29 mouse cellular contexts compared by ENCODE assay signal in the genomic region with DNA sequence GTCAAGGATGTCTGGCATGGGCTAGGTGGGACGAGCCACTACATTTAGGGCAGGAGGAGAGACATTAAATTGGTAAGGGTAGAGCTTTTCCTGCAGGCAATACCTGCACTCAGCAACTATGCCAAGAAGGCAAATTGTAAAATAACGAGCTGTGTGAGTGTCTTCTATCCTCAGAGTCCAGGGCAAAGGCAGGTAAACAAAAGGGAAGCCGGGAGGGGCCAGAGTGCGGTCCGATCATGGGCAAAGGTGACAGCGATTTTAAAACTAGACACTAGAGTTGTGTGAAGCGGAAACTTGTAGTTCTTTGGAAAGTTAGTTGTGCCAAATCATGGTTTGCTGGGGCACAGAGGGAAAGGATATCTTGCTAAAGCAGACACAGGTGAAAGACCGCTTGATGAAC. TPM values are rescaled to one million over a fixed set of nuclear protein-coding genes. Genes with fewer than 3 reads are reported as not detected.
DNase-seq lines count a peak whose midpoint lies in the region; ATAC-seq and TF ChIP-seq lines count a peak whose summit lies in the region.
"Had no signal": no experiment of that assay in that cellular context is flagged by ENCODE, and none has a peak within 500 bp of the region (broad histone marks: within the 10 kb centered on the region; RNA-seq: fewer than 3 reads in every experiment).

No protein-coding gene starts in this region.

- TF ChIP-seq EP300 in liver, postnatal 0 days (IDR thresholded peaks at IDR 0.05; ENCODE audit: low read depth) = no peak

- H3K9me3 ChIP-seq in kidney, embryonic 16.5 days (ENCODE audit: low read length) = peaks cover 3% of the 10 kb centered on the region; the same call in 1 of the 2 replicates
- no peaks in the 10 kb centered on the region for H3K9me3 ChIP-seq in liver, embryonic 16.5 days (replicated peaks; ENCODE audit: control insufficient read depth, low read length)
- H3K9me3 ChIP-seq in liver, postnatal 0 days (ENCODE audit: low read length) = no peaks in the 10 kb centered on the region
- no peaks in the 10 kb centered on the region for H3K9me3 ChIP-seq in forebrain, embryonic 16.5 days (ENCODE audit: control insufficient read depth, low read length)
- H3K9me3 ChIP-seq: embryonic facial prominence, embryonic 12.5 days; embryonic facial prominence, embryonic 15.5 days; heart, embryonic 15.5 days; hindbrain, embryonic 13.5 days had no signal

- WGBS in kidney, embryonic 16.5 days = 84% methylated on average over 8 of the region's 8 CpGs
- 27% methylated on average over 8 of the region's 8 CpGs for WGBS in liver, adult 2 months
- 74% methylated on average over 8 of the region's 8 CpGs for WGBS in liver, embryonic 16.5 days (ENCODE audit: insufficient replicate concordance)
- WGBS in liver, postnatal 0 days (ENCODE audit: insufficient replicate concordance) = 72% methylated on average over 8 of the region's 8 CpGs
- 88% methylated on average over 8 of the region's 8 CpGs for WGBS in forebrain, embryonic 16.5 days

- ATAC-seq in kidney, embryonic 16.5 days (ENCODE audit: low FRiP score, low TSS enrichment) = no peak
- peak; percentile 57 for ATAC-seq in liver, embryonic 16.5 days (ENCODE audit: low read depth)
- ATAC-seq in liver, postnatal 0 days = peak; percentile 76
- ATAC-seq in forebrain, embryonic 16.5 days = no peak
- ATAC-seq: CD4-positive, CD25-positive, alpha-beta regulatory T cell, adult 4 months; forebrain, embryonic 14.5 days had no signal

- no peak overlapping the region for H3K4me3 ChIP-seq in kidney, embryonic 16.5 days (ENCODE audit: low read length)
- no peak overlapping the region for H3K4me3 ChIP-seq in liver, adult 2 months (ENCODE audit: insufficient read depth, low read depth, low read length)
- no peak overlapping the region for H3K4me3 ChIP-seq in liver, embryonic 16.5 days (ENCODE audit: low read depth, low read length)
- H3K4me3 ChIP-seq in liver, postnatal 0 days (ENCODE audit: low read depth, low read length) = no peak overlapping the region
- no peak overlapping the region for H3K4me3 ChIP-seq in forebrain, embryonic 16.5 days (replicated peaks; ENCODE audit: low read length)
- H3K4me3 ChIP-seq: embryonic facial prominence, embryonic 12.5 days; embryonic facial prominence, embryonic 15.5 days; heart, embryonic 12.5 days; heart, embryonic 15.5 days; hindbrain, embryonic 10.5 days; hindbrain, embryonic 13.5 days had no signal

- no peak overlapping the region for H3K27ac ChIP-seq in kidney, embryonic 16.5 days (ENCODE audit: low read length)
- peak overlapping the region; percentile 91 for H3K27ac ChIP-seq in liver, adult 2 months (replicated peaks; ENCODE audit: insufficient read depth, low read depth, low read length)
- peak overlapping the region; percentile 38 for H3K27ac ChIP-seq in liver, embryonic 16.5 days (ENCODE audit: low read length)
- H3K27ac ChIP-seq in liver, postnatal 0 days (ENCODE audit: low read depth) = peak overlapping the region; percentile 77
- no peak overlapping the region for H3K27ac ChIP-seq in forebrain, embryonic 16.5 days (ENCODE audit: low read length)
- H3K27ac ChIP-seq: embryonic facial prominence, embryonic 12.5 days; embryonic facial prominence, embryonic 15.5 days; heart, embryonic 15.5 days; hindbrain, embryonic 10.5 days; hindbrain, embryonic 13.5 days had no signal

- H3K4me1 ChIP-seq in kidney, embryonic 16.5 days (ENCODE audit: insufficient read depth, low read length) = peaks cover 10% of the 10 kb centered on the region
- H3K4me1 ChIP-seq in liver, adult 2 months (ENCODE audit: control insufficient read depth, insufficient read depth, low read length) = peaks cover 27% of the 10 kb centered on the region
- peaks cover 4% of the 10 kb centered on the region for H3K4me1 ChIP-seq in liver, embryonic 16.5 days (ENCODE audit: control insufficient read depth, low read depth, low read length)
- H3K4me1 ChIP-seq in liver, postnatal 0 days (ENCODE audit: insufficient read depth) = peaks cover 7% of the 10 kb centered on the region
- H3K4me1 ChIP-seq in forebrain, embryonic 16.5 days (replicated peaks; ENCODE audit: control insufficient read depth, insufficient read depth, low read length) = peaks cover 7% of the 10 kb centered on the region

- peak; percentile 56 for DNase-seq in kidney, adult 9 months
- DNase-seq in liver, adult 2 months (ENCODE audit: extremely low read depth, low read depth, low spot score) = peak; percentile 94
- DNase-seq in liver = no peak
- no peak for DNase-seq in liver, postnatal 0 days
- DNase-seq: adrenal gland, adult 2 months; adrenal gland, postnatal 14 days; cerebellum, adult 11 months; cerebellum, adult 2 months; cerebellum, adult 9-11 months; cerebellum, postnatal 25 days; gastrocnemius, postnatal 25 days; heart, adult 18-20 months; heart, postnatal 10 days; heart, postnatal 36 days had no signal

- H3K9ac ChIP-seq in kidney, embryonic 16.5 days (replicated peaks; ENCODE audit: low read length) = no peak overlapping the region
- peak overlapping the region; percentile 41; the same call in 1 of the 2 replicates for H3K9ac ChIP-seq in liver, adult 2 months (ENCODE audit: low read depth, low read length)
- H3K9ac ChIP-seq in liver, embryonic 16.5 days (ENCODE audit: low read depth, low read length) = no peak overlapping the region
- H3K9ac ChIP-seq in liver, postnatal 0 days (replicated peaks) = no peak overlapping the region
- no peak overlapping the region for H3K9ac ChIP-seq in forebrain, embryonic 16.5 days (replicated peaks; ENCODE audit: low read depth, low read length)
- H3K9ac ChIP-seq: embryonic facial prominence, embryonic 12.5 days; embryonic facial prominence, embryonic 15.5 days; heart, embryonic 12.5 days; heart, embryonic 15.5 days; hindbrain, embryonic 13.5 days had no signal

- no peak for TF ChIP-seq CTCF in liver, adult 2 months (IDR thresholded peaks at IDR 0.05; ENCODE audit: low read depth, low read length)
- TF ChIP-seq CTCF in liver, postnatal 0 days (IDR thresholded peaks at IDR 0.05; ENCODE audit: low read depth) = no peak

- H3K27me3 ChIP-seq in kidney, embryonic 16.5 days (ENCODE audit: insufficient read depth, low read length) = no peaks in the 10 kb centered on the region
- H3K27me3 ChIP-seq in liver, adult 2 months (ENCODE audit: control insufficient read depth, insufficient read depth, low read length) = no peaks in the 10 kb centered on the region
- H3K27me3 ChIP-seq in liver, embryonic 16.5 days (ENCODE audit: control insufficient read depth, insufficient read depth, low read depth, low read length) = no peaks in the 10 kb centered on the region
- no peaks in the 10 kb centered on the region for H3K27me3 ChIP-seq in liver, postnatal 0 days (ENCODE audit: insufficient read depth, low read length)
- no peaks in the 10 kb centered on the region for H3K27me3 ChIP-seq in forebrain, embryonic 16.5 days (replicated peaks; ENCODE audit: control insufficient read depth, insufficient read depth, low read length)
- H3K27me3 ChIP-seq: embryonic facial prominence, embryonic 12.5 days; embryonic facial prominence, embryonic 15.5 days; heart, embryonic 12.5 days; heart, embryonic 15.5 days; hindbrain, embryonic 13.5 days had no signal

- no peak for TF ChIP-seq POLR2A in liver, adult 2 months (IDR thresholded peaks at IDR 0.05; ENCODE audit: extremely low read depth, insufficient read depth, low read length)

- H3K79me2 ChIP-seq in liver, adult 2 months (ENCODE audit: control insufficient read depth, insufficient read depth, low read length) = peaks cover 27% of the 10 kb centered on the region; the same call in 1 of the 2 replicates

- peaks cover 72% of the 10 kb centered on the region for H3K36me3 ChIP-seq in kidney, embryonic 16.5 days (ENCODE audit: insufficient read depth, low read length)
- H3K36me3 ChIP-seq in liver, adult 2 months (ENCODE audit: control insufficient read depth, insufficient read depth, low read length) = peaks cover 41% of the 10 kb centered on the region
- H3K36me3 ChIP-seq in liver, embryonic 16.5 days (ENCODE audit: control insufficient read depth, insufficient read depth) = peaks cover 9% of the 10 kb centered on the region
- H3K36me3 ChIP-seq in liver, postnatal 0 days (replicated peaks; ENCODE audit: insufficient read depth, low read length) = peaks cover 52% of the 10 kb centered on the region
- peaks cover 29% of the 10 kb centered on the region for H3K36me3 ChIP-seq in forebrain, embryonic 16.5 days (ENCODE audit: control insufficient read depth, insufficient read depth)

- no peak overlapping the region for H3K4me2 ChIP-seq in kidney, embryonic 16.5 days (replicated peaks; ENCODE audit: low read depth, low read length)
- no peak overlapping the region for H3K4me2 ChIP-seq in liver, embryonic 16.5 days (ENCODE audit: low read depth, low read length)
- peak overlapping the region; percentile 29; the same call in 1 of the 2 replicates for H3K4me2 ChIP-seq in liver, postnatal 0 days (ENCODE audit: low read depth, low read length)
- H3K4me2 ChIP-seq in forebrain, embryonic 16.5 days (ENCODE audit: low read length) = no peak overlapping the region
- H3K4me2 ChIP-seq: embryonic facial prominence, embryonic 12.5 days; embryonic facial prominence, embryonic 15.5 days; heart, embryonic 12.5 days; heart, embryonic 15.5 days; hindbrain, embryonic 13.5 days had no signal

RNA-seq across cellular contexts. Expression of a gene that starts 9.7 kb away (rescaled TPM):
- 217 and 226 TPM in 2 replicates for polyA plus RNA-seq in kidney, embryonic 16.5 days (2015; fragmentation: Nextera tagmentation; extraction: Ambion mirVana)
- total RNA-seq in liver, adult 2 months (2014; rRNA removed) = 37.7 and 59.0 TPM in 2 replicates
- polyA plus RNA-seq in liver, adult 2 months (2012; rRNA removed) = 72.8 and 80.1 TPM in 2 replicates
- 47.6 and 47.9 TPM in 2 replicates for polyA plus RNA-seq in liver, embryonic 16.5 days (2015; fragmentation: Nextera tagmentation; extraction: Ambion mirVana)
- polyA plus RNA-seq in liver, postnatal 0 days (2015; fragmentation: Nextera tagmentation; extraction: Ambion mirVana) = 64.4 and 67.4 TPM in 2 replicates
- 200 and 201 TPM in 2 replicates for polyA plus RNA-seq in forebrain, embryonic 16.5 days (2015; fragmentation: Nextera tagmentation; extraction: Ambion mirVana)

RNA-seq across cellular contexts. Expression of a gene that starts 18.2 kb away (rescaled TPM):
- 0.15 and 0.32 TPM in 2 replicates for polyA plus RNA-seq in kidney, embryonic 16.5 days (2015; fragmentation: Nextera tagmentation; extraction: Ambion mirVana)
- 0.07 TPM in 1 of 2 replicates, not detected in the other for total RNA-seq in liver, adult 2 months (2014; rRNA removed)
- 0.05 and 0.11 TPM in 2 replicates for polyA plus RNA-seq in liver, adult 2 months (2012; rRNA removed)
- polyA plus RNA-seq in liver, embryonic 16.5 days (2015; fragmentation: Nextera tagmentation; extraction: Ambion mirVana) = not detected in 2 replicates
- polyA plus RNA-seq in liver, postnatal 0 days (2015; fragmentation: Nextera tagmentation; extraction: Ambion mirVana) = 0.06 TPM in 1 of 2 replicates, not detected in the other
- 0.09 TPM in 1 of 2 replicates, not detected in the other for polyA plus RNA-seq in forebrain, embryonic 16.5 days (2015; fragmentation: Nextera tagmentation; extraction: Ambion mirVana)
- total RNA-seq: adrenal gland, adult 2 months; adrenal gland, postnatal 14 days; common myeloid progenitor, adult 5-6 weeks; gastrocnemius, adult 8-10 months; gastrocnemius, postnatal 25 days; heart, postnatal 10 days; MEL had no signal
- polyA plus RNA-seq: CD4-positive, CD25-positive, alpha-beta regulatory T cell, adult 4 months; forebrain, embryonic 11.5 days; forebrain, embryonic 14.5 days; heart, embryonic 12.5 days; heart, embryonic 15.5 days had no signal

RNA-seq across cellular contexts. Expression of a gene that starts 46.5 kb away (rescaled TPM):
- polyA plus RNA-seq in kidney, embryonic 16.5 days (2015; fragmentation: Nextera tagmentation; extraction: Ambion mirVana) = 5.8 and 5.9 TPM in 2 replicates
- total RNA-seq in liver, adult 2 months (2014; rRNA removed) = 0.47 and 0.55 TPM in 2 replicates
- polyA plus RNA-seq in liver, adult 2 months (2012; rRNA removed) = 0.21 and 0.44 TPM in 2 replicates
- 23.7 and 24.3 TPM in 2 replicates for polyA plus RNA-seq in liver, embryonic 16.5 days (2015; fragmentation: Nextera tagmentation; extraction: Ambion mirVana)
- polyA plus RNA-seq in liver, postnatal 0 days (2015; fragmentation: Nextera tagmentation; extraction: Ambion mirVana) = 15.5 and 17.4 TPM in 2 replicates
- 2.9 and 3.3 TPM in 2 replicates for polyA plus RNA-seq in forebrain, embryonic 16.5 days (2015; fragmentation: Nextera tagmentation; extraction: Ambion mirVana)

RNA-seq across cellular contexts. Expression of a gene that starts 50.4 kb away (rescaled TPM):
- polyA plus RNA-seq in kidney, embryonic 16.5 days (2015; fragmentation: Nextera tagmentation; extraction: Ambion mirVana) = 51.2 and 51.4 TPM in 2 replicates
- total RNA-seq in liver, adult 2 months (2014; rRNA removed) = 16.1 and 16.6 TPM in 2 replicates
- 45.7 and 72.0 TPM in 2 replicates for polyA plus RNA-seq in liver, adult 2 months (2012; rRNA removed)
- polyA plus RNA-seq in liver, embryonic 16.5 days (2015; fragmentation: Nextera tagmentation; extraction: Ambion mirVana) = 34.1 and 34.5 TPM in 2 replicates
- 29.2 and 29.8 TPM in 2 replicates for polyA plus RNA-seq in liver, postnatal 0 days (2015; fragmentation: Nextera tagmentation; extraction: Ambion mirVana)
- polyA plus RNA-seq in forebrain, embryonic 16.5 days (2015; fragmentation: Nextera tagmentation; extraction: Ambion mirVana) = 45.1 and 53.4 TPM in 2 replicates

Comparison
In these comparisons a context has a peak if more than half of its experiments do, and no peak if none do; other contexts are left out.
1. DNase-seq: peak in kidney, adult 9 months (single experiment) and liver, adult 2 months (single experiment); none in liver (single experiment) and liver, postnatal 0 days (single experiment).
2. ATAC-seq: peak in liver, embryonic 16.5 days (single experiment) and liver, postnatal 0 days (single experiment); none in kidney, embryonic 16.5 days (single experiment) and forebrain, embryonic 16.5 days (single experiment).
3. H3K27ac ChIP-seq: peak in liver, adult 2 months (single experiment), liver, embryonic 16.5 days (single experiment) and liver, postnatal 0 days (single experiment); none in kidney, embryonic 16.5 days (single experiment) and forebrain, embryonic 16.5 days (single experiment).